Mouse (Mus musculus) kidney, adult 2 months (tissue): ENCODE measurements around the gene Prom1. TPM values are rescaled to one million over a fixed set of nuclear protein-coding genes. Genes with fewer than 3 reads are reported as not detected.

Source experiments
- DNase-seq: peaks from one replicate; pipeline ENCODE4 v3.0.0; 2021
- H3K27ac ChIP-seq: fragments of 200-500 bp; 2 replicates; pipeline ENCODE4 v1.5.1; 2012; ENCODE audit warnings: low read depth, low read length, control low read depth, inconsistent platforms; ENCODE audit not compliant: insufficient read depth
- H3K27me3 ChIP-seq: fragments of 200-500 bp; replicated peaks from 2 replicates; pipeline ENCODE4 v1.6.1; 2012; ENCODE audit warnings: mild to moderate bottlenecking, moderate library complexity, low read length, inconsistent platforms; ENCODE audit not compliant: control insufficient read depth, insufficient read depth
- H3K36me3 ChIP-seq: fragments of 200-500 bp; 2 replicates; pipeline ENCODE4 v1.6.1; 2012; ENCODE audit warnings: mild to moderate bottlenecking, moderate library complexity, low read length, inconsistent platforms; ENCODE audit not compliant: control insufficient read depth, insufficient read depth
- H3K4me1 ChIP-seq: fragments of 200-500 bp; 2 replicates; pipeline ENCODE4 v1.6.1; 2011; ENCODE audit warnings: low read length; ENCODE audit not compliant: control insufficient read depth, insufficient read depth
- H3K4me3 ChIP-seq: fragments of 200-500 bp; 2 replicates; pipeline ENCODE4 v1.5.1; 2011; ENCODE audit warnings: mild to moderate bottlenecking, low read depth, low read length, control low read depth; ENCODE audit not compliant: insufficient read depth
- CTCF ChIP-seq: fragments of 200-500 bp; conservative IDR thresholded peaks from 2 replicates; pipeline ENCODE4 v1.5.1; 2011; ENCODE audit warnings: low read depth, mild to moderate bottlenecking, control low read depth, low read length, moderate library complexity, mixed read lengths; ENCODE audit not compliant: insufficient read depth, insufficient read length
- POLR2A ChIP-seq: fragments of 200-500 bp; IDR thresholded peaks from one replicate; pipeline ENCODE4 v1.6.1; 2011; ENCODE audit warnings: low read depth, low read length, control low read depth
- WGBS: fragments of 180-500 bp; shearing (Covaris S2); methylation state at CpG from one replicate; pipeline ENCODE4 v1.1.7; 2018; 5-methylcytosine and 5-hydroxymethylcytosine counted together
- polyA plus RNA-seq: library from polyadenylated mRNA; depleted of rRNA; stranded (reverse); fragments of >200 nt; gene quantifications from 2 replicates; pipeline ENCODE4 v1.2.3, GENCODE M21; 2012

Gene Prom1
- polyA plus RNA-seq, 1 experiment, result 67.6 TPM

- WGBS, result 66% methylated on average over 2 of the region's 2 CpGs
- no peak overlapping the region for H3K4me3 ChIP-seq
- no peaks in the 10 kb centered on the region for H3K27me3 ChIP-seq
- no peaks in the 10 kb centered on the region for H3K36me3 ChIP-seq
- DNase-seq, result peak; percentile 70
- H3K27ac ChIP-seq, result no peak overlapping the region
- TF ChIP-seq CTCF, result no peak
- TF ChIP-seq POLR2A, result no peak
- peaks cover 9% of the 10 kb centered on the region for H3K4me1 ChIP-seq
These were observed 11.3 kb upstream of the Prom1 start for GRCm38 (mm10) chr5:44113138-44113537.

GRCm38 (mm10) chr5:44109121-44109520 lies 7.3 kb upstream of the Prom1 start:
- DNase-seq, result peak; percentile 84
- H3K36me3 ChIP-seq, result no peaks in the 10 kb centered on the region
- no peak overlapping the region for H3K4me3 ChIP-seq
- TF ChIP-seq POLR2A, result no peak
- no peaks in the 10 kb centered on the region for H3K27me3 ChIP-seq
- no peak overlapping the region; the same call in 1 of the 2 replicates for H3K27ac ChIP-seq
- 23% methylated on average over 2 of the region's 2 CpGs for WGBS
- H3K4me1 ChIP-seq, result peaks cover 22% of the 10 kb centered on the region

GRCm38 (mm10) chr5:44108125-44108524 lies 6.3 kb upstream of the Prom1 start:
- H3K4me3 ChIP-seq, result no peak overlapping the region
- H3K4me1 ChIP-seq, result peaks cover 29% of the 10 kb centered on the region
- no peaks in the 10 kb centered on the region for H3K27me3 ChIP-seq
- TF ChIP-seq CTCF, result no peak
- no peak for TF ChIP-seq POLR2A
- no peak for DNase-seq
- 92% methylated on average over 4 of the region's 4 CpGs for WGBS
- no peaks in the 10 kb centered on the region for H3K36me3 ChIP-seq
- H3K27ac ChIP-seq, result no peak overlapping the region

- 10% methylated on average over 4 of the region's 4 CpGs for WGBS
- H3K27ac ChIP-seq, result peak overlapping the region; percentile 91
- no peak for TF ChIP-seq CTCF
- TF ChIP-seq POLR2A, result no peak
- H3K4me1 ChIP-seq, result peaks cover 37% of the 10 kb centered on the region
- peak; percentile 88 for DNase-seq
- no peaks in the 10 kb centered on the region for H3K36me3 ChIP-seq
- no peak overlapping the region for H3K4me3 ChIP-seq
- no peaks in the 10 kb centered on the region for H3K27me3 ChIP-seq
These were observed 3.4 kb upstream of the Prom1 start for GRCm38 (mm10) chr5:44105192-44105591.

GRCm38 (mm10) chr5:44104686-44105085 lies 2.9 kb upstream of the Prom1 start:
- TF ChIP-seq CTCF, result no peak
- no peak for TF ChIP-seq POLR2A
- 55% methylated on average over 8 of the region's 8 CpGs for WGBS
- Histone ChIP-seq H3K36me3 (no peaks in the 10 kb centered on the region), H3K27me3 (no peaks in the 10 kb centered on the region), H3K4me1 (peaks cover 37% of the 10 kb centered on the region), H3K27ac (peak overlapping the region; percentile 91), H3K4me3 (no peak overlapping the region)
- DNase-seq, result no peak

- peaks cover 36% of the 10 kb centered on the region for H3K4me1 ChIP-seq
- no peaks in the 10 kb centered on the region for H3K36me3 ChIP-seq
- WGBS, result 98% methylated on average over 2 of the region's 2 CpGs
- H3K4me3 ChIP-seq, result no peak overlapping the region
- peak; percentile 31 for DNase-seq
- no peak overlapping the region for H3K27ac ChIP-seq
- TF ChIP-seq POLR2A, result no peak
- TF ChIP-seq CTCF, result peak; percentile 27
- H3K27me3 ChIP-seq, result no peaks in the 10 kb centered on the region
These were observed 2.3 kb upstream of the Prom1 start for GRCm38 (mm10) chr5:44104120-44104519.

GRCm38 (mm10) chr5:44103121-44103520 lies 1.3 kb upstream of the Prom1 start:
- peak; percentile 83 for DNase-seq
- peak overlapping the region; percentile 4; the same call in 1 of the 2 replicates for H3K27ac ChIP-seq
- no peaks in the 10 kb centered on the region for H3K27me3 ChIP-seq
- no peak overlapping the region for H3K4me3 ChIP-seq
- 45% methylated on average over 7 of the region's 7 CpGs for WGBS
- H3K4me1 ChIP-seq, result peaks cover 33% of the 10 kb centered on the region
- no peak for TF ChIP-seq CTCF
- no peak for TF ChIP-seq POLR2A
- H3K36me3 ChIP-seq, result no peaks in the 10 kb centered on the region
